Mouse (Mus musculus) c-Kit-positive CD71-positive TER-119-positive erythroid progenitor cells, embryonic 14.5 days (primary cell): ENCODE results near the gene Akt1s1.

ENCODE experiments used
- DNase-seq: peaks from one replicate; pipeline ENCODE4 v3.0.0-alpha.2; 2013; ENCODE audit warnings: low spot score

Akt1s1 gene

DNA sequence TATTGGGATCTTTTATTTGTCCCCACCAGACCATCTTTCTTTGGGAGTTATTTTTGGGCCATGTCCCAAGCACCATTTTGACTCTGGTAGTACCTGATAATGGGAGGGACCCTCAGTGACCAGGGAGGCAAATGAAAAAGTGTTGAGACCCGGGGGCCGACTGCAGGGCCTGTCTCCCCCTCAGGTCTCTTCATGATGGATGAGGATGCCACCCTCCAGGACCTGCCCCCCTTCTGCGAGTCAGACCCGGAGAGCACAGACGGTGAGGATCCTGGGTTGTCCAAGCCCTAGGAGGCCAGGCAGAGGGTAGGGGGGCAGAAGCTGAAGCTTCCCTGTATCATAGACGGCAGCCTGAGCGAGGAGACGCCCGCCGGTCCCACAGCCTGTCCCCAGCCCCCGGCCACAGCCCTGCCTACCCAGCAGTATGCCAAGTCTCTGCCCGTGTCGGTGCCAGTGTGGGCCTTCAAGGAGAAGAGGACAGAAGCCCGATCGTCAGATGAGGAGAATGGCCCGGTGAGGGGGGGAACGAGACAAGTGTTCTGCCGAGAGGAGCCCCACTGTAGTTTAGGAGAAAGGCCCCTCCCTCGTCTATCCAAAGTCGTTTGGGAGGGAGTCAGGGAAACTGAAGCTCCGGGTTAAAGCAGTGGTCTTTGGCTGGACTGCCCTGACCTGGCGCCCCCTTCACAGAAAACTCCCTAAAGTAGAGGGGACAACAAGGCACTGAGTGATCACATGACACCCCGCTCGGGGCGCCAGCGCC is 5.0 kb downstream of the Akt1s1 start:
- DNase-seq, result no peak

- peak; percentile 83 for DNase-seq
Measured at GRCm38 (mm10) chr7:44854356-44855031, 5.7 kb downstream of the Akt1s1 start.

- no peak for DNase-seq
Measured at GRCm38 (mm10) chr7:44855036-44855435, 6.2 kb downstream of the Akt1s1 start.

DNA sequence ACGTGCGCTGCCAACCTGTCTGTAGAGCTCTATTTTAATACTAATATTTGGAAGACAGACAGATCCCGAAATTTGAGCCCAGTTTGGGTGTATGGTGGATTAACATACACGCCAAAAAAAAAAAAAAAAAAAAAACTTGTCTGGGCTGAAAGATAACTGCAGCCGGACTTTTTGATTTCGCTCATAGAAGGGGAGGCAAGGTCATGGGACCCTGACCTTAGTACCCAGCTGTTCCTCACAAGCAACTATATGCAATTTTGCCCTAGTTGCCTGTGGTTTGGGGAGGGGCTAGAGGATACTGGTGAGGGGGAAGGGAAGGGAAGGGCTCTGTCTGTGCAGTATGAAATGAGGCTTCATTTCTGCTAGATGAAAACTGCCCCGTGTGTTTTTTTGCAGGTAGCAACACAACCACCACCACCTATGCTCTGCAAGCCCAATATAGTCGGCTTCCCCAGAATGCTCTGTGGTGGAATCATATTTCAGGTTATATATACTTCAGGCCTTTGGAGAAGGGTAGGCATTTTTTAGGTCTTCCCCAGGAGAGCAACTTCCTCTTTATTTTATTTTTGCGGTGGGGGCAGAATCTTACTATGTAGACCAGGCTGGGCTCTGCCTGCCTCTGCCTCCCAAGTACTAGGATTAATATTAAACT is 7.6 kb downstream of the Akt1s1 start:
- peak; percentile 50 for DNase-seq

- peak; percentile 85 for DNase-seq
Measured at GRCm38 (mm10) chr7:44857042-44857552, 8.3 kb downstream of the Akt1s1 start, which contains the start of gene Pnkp. TSS of gene Pnkp (plus strand) at chr7:44857139.

- peak; percentile 80 for DNase-seq
Measured at GRCm38 (mm10) chr7:44857905-44858304, 9.1 kb downstream of the Akt1s1 start.

GRCm38 (mm10) chr7:44859896-44860295 is 11.1 kb downstream of the Akt1s1 start:
- DNase-seq, result no peak

- peak; percentile 61 for DNase-seq
Measured at GRCm38 (mm10) chr7:44860576-44861428, 12.0 kb downstream of the Akt1s1 start.

DNA sequence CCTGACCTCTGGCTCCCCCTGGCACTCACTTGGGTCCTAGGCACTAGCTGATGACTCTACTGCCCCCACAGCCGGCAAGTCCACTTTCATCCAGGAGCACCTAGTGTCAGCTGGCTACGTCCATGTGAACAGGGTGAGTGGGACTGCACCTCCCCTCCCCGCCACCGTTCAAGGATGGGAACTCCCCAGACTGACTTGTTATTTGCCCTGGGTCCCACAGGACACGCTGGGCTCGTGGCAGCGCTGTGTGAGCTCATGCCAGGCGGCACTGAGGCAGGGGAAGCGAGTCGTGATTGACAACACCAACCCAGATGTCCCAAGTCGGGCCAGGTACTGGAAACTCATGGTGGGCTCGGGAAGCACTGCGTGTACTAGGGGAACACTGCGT is 12.6 kb downstream of the Akt1s1 start:
- DNase-seq, result no peak

DNA sequence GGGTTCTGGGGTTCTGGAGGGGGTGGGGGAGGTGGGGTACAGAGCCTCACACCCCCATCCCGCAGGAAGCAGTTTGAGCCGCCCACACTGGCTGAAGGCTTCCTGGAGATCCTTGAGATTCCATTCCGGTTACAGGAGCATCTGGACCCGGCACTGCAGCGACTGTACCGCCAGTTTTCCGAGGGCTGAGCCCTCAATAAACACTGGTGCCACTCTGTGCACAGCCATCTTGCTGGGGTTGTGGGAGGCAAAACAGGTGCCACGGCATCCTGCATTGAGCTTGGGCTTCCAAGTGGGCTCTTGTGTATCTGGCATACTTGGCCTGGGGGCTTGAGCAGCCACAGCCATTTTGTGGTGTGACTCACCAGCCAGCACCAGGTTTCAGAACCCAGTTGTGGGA is 13.6 kb downstream of the Akt1s1 start:
- no peak for DNase-seq

GRCm38 (mm10) chr7:44863210-44863609 is 14.4 kb downstream of the Akt1s1 start:
- DNase-seq, result no peak

DNA sequence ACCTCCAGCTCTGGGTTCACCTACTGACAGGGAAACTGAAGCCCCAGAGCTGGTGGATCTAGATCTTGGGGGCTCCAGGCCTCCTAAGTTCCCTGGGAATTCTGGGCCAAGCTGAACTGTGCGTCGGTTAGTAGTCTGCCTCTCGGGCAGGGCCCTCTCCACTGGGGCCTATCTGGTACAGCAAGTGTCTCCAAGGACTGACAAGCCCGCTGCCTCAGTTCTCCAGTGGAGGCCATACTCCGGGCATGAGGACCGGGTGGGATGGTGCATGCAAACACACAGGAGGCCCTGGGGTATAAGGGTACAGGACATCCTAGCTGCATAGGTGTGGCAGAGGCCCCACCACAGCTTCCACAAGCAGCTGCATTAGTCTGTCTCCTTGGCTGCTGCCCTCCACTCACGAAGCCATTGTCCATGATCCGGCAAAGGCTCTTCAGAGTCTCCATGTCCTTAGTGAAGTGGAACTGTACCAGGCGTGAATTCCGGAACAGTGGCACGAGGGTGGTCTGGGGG is 15.2 kb downstream of the Akt1s1 start:
- no peak for DNase-seq

GRCm38 (mm10) chr7:44864595-44865542 is 16.1 kb downstream of the Akt1s1 start:
- DNase-seq, result no peak

- DNase-seq, result no peak
Measured at GRCm38 (mm10) chr7:44866276-44867009, 17.7 kb downstream of the Akt1s1 start.

DNA sequence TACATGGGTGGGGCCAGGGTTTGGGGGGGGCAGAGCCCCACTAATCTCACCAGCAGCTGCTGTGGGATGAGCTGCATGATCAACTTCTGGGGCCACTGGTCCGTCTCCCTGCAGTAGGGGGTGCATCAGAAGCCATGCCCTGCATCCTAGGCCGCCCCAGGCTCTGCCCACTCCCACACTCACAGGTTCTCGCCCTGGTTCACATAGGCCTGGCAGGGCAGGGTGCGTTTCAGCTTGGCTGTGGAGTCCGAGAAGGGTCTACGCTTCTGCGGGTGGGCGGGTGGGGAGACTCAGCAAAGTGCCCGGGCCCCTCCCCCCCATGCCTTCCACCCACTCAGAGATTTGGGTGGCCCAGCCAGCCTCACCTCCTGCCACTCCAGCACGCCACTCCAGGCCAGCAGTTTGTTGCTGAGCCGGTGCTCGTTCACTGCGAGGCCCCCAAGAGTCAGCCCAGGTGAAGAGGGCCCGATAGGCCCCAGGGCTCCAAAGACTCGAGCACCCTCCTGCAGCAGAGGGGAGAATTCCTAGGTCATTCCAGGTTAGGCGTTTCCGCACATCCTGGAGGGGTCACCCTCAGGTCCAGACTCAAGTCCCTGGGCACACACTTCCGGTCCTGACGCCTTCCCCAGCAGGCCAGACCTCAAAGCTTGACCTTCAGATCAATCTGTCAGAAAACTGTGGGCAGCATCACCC is 18.4 kb downstream of the Akt1s1 start:
- DNase-seq, result no peak

- DNase-seq, result no peak
Measured at GRCm38 (mm10) chr7:44867802-44868201, 19.0 kb downstream of the Akt1s1 start.

DNA sequence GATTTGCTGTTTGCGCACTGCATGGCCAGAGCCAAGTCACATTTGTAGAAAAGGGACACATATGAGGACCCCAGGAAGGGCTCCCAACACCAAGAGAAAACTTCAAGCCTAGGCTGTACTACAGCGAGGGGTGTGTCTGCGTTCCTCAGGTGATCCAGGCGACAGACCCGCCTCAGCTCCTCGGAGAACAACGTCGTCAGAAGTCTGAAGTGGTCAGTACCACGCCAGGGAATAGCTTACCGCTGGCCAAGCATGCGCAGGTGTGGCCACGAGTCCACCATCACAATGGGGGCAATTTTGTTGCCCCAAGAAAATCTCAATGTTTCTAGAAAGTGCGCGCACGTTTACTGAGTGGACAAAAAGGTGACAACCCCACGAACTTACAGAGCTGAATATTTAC is 19.7 kb downstream of the Akt1s1 start:
- no peak for DNase-seq

DNA sequence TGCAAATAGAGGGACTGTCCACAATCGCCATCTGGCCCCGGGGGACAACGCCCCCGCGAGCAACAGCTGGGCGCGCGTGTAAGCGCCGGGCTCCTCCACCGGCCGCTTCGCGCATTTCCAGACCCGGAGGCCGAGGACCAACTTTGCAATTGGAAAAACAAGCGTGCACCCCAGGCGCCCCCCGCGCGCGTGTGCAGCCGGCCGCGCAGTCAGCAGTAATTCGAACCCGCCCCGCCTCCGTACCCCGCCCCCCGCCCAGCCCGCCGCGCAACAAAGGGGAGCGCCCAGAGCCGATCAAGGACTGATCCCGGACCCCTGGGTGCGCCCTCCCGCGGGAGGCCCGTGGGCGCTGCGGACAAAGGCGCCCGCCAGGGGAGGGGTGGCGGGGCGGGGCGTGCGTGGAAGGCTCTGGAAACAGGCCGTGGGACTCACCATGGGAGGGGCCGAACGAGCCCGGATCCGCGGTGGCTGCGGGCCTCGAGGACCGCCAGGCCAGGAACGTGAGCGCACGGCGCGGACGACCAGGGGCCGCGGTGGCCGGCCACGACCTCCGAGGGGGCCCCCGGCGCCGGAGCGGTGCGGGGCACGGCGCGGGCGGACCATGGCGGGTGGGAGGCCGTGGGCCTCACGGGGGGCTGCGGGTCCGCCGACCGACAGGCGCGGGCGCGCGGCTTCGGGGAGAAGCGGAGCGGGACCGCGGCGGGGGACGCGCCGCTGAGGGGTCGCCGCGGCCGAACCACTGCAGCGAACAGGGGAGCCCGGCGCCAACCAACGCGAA is 20.3 kb downstream of the Akt1s1 start:
- DNase-seq, result no peak
